Mouse (Mus musculus): ENCODE measurements around the gene Terb2. TPM values are rescaled to one million over a fixed set of nuclear protein-coding genes. Genes with fewer than 3 reads are reported as not detected.
A peak's percentile ranks its signal among the peaks of the same experiment; 100 is the strongest.

Terb2 gene
- polyA plus RNA-seq, 1 experiment from 2014 or later, result not detected

GRCm38 (mm10) chr2:122148242-122148917 lies 37.7 kb upstream of the Terb2 start:
- ATAC-seq (ENCODE audit: low read depth), result peak; percentile 56
- 13% methylated on average over 18 of the region's 18 CpGs for WGBS
- Histone ChIP-seq H3K9me3 (ENCODE audit: control insufficient read depth, low read length) (no peaks in the 10 kb centered on the region), H3K36me3 (ENCODE audit: control insufficient read depth, insufficient read depth, low read length) (peaks cover 3% of the 10 kb centered on the region; the same call in 1 of the 2 replicates), H3K27ac (ENCODE audit: low read length) (peak overlapping the region; percentile 82), H3K27me3 (ENCODE audit: control insufficient read depth, insufficient read depth, low read depth, low read length) (no peaks in the 10 kb centered on the region), H3K9ac (ENCODE audit: low read length) (peak overlapping the region; percentile 87), H3K4me2 (ENCODE audit: low read depth, low read length) (peak overlapping the region; percentile 74), H3K4me1 (replicated peaks; ENCODE audit: control insufficient read depth, insufficient read depth, low read length) (peaks cover 13% of the 10 kb centered on the region), H3K4me3 (ENCODE audit: low read length) (peak overlapping the region; percentile 82)

- WGBS, result 88% methylated on average over 6 of the region's 6 CpGs
- H3K36me3 ChIP-seq (ENCODE audit: control insufficient read depth, insufficient read depth, low read length), result peaks cover 3% of the 10 kb centered on the region; the same call in 1 of the 2 replicates
- peaks cover 13% of the 10 kb centered on the region for H3K4me1 ChIP-seq (replicated peaks; ENCODE audit: control insufficient read depth, insufficient read depth, low read length)
- H3K4me2 ChIP-seq (ENCODE audit: low read depth, low read length), result peak overlapping the region; percentile 74
- H3K27ac ChIP-seq (ENCODE audit: low read length), result no peak overlapping the region
- no peak for ATAC-seq (ENCODE audit: low read depth)
- H3K9ac ChIP-seq (ENCODE audit: low read length), result no peak overlapping the region
- no peak overlapping the region; the same call in 1 of the 2 replicates for H3K4me3 ChIP-seq (ENCODE audit: low read length)
- no peaks in the 10 kb centered on the region for H3K9me3 ChIP-seq (ENCODE audit: control insufficient read depth, low read length)
- no peaks in the 10 kb centered on the region for H3K27me3 ChIP-seq (ENCODE audit: control insufficient read depth, insufficient read depth, low read depth, low read length)
Observed at GRCm38 (mm10) chr2:122149316-122149715, 36.8 kb upstream of the Terb2 start.

GRCm38 (mm10) chr2:122149716-122150115 lies 36.4 kb upstream of the Terb2 start:
- Histone ChIP-seq H3K9ac (ENCODE audit: low read length) (no peak overlapping the region), H3K4me1 (replicated peaks; ENCODE audit: control insufficient read depth, insufficient read depth, low read length) (peaks cover 13% of the 10 kb centered on the region), H3K4me3 (ENCODE audit: low read length) (no peak overlapping the region), H3K36me3 (ENCODE audit: control insufficient read depth, insufficient read depth, low read length) (peaks cover 3% of the 10 kb centered on the region; the same call in 1 of the 2 replicates), H3K4me2 (ENCODE audit: low read depth, low read length) (no peak overlapping the region), H3K27ac (ENCODE audit: low read length) (no peak overlapping the region), H3K27me3 (ENCODE audit: control insufficient read depth, insufficient read depth, low read depth, low read length) (no peaks in the 10 kb centered on the region), H3K9me3 (ENCODE audit: control insufficient read depth, low read length) (no peaks in the 10 kb centered on the region)
- no peak for ATAC-seq (ENCODE audit: low read depth)
- 84% methylated on average over 3 of the region's 3 CpGs for whole genome bisulfite sequencing

- ATAC-seq (ENCODE audit: low read depth), result no peak
- H3K36me3 ChIP-seq (ENCODE audit: control insufficient read depth, insufficient read depth, low read length), result peaks cover 7% of the 10 kb centered on the region; the same call in 1 of the 2 replicates
- no peak overlapping the region for H3K4me2 ChIP-seq (ENCODE audit: low read depth, low read length)
- H3K27me3 ChIP-seq (ENCODE audit: control insufficient read depth, insufficient read depth, low read depth, low read length), result no peaks in the 10 kb centered on the region
- H3K4me3 ChIP-seq (ENCODE audit: low read length), result no peak overlapping the region
- 90% methylated on average over 1 of the region's 1 CpGs for WGBS
- no peak overlapping the region for H3K27ac ChIP-seq (ENCODE audit: low read length)
- peaks cover 13% of the 10 kb centered on the region for H3K4me1 ChIP-seq (replicated peaks; ENCODE audit: control insufficient read depth, insufficient read depth, low read length)
- no peak overlapping the region for H3K9ac ChIP-seq (ENCODE audit: low read length)
- H3K9me3 ChIP-seq (ENCODE audit: control insufficient read depth, low read length), result no peaks in the 10 kb centered on the region
Observed at GRCm38 (mm10) chr2:122151221-122151620, 34.9 kb upstream of the Terb2 start.

GRCm38 (mm10) chr2:122152850-122153249 lies 33.2 kb upstream of the Terb2 start:
- Histone ChIP-seq H3K9me3 (ENCODE audit: control insufficient read depth, low read length) (no peaks in the 10 kb centered on the region), H3K36me3 (ENCODE audit: control insufficient read depth, insufficient read depth, low read length) (peaks cover 7% of the 10 kb centered on the region; the same call in 1 of the 2 replicates), H3K9ac (ENCODE audit: low read length) (no peak overlapping the region), H3K27ac (ENCODE audit: low read length) (no peak overlapping the region), H3K4me1 (replicated peaks; ENCODE audit: control insufficient read depth, insufficient read depth, low read length) (peaks cover 7% of the 10 kb centered on the region), H3K27me3 (ENCODE audit: control insufficient read depth, insufficient read depth, low read depth, low read length) (no peaks in the 10 kb centered on the region), H3K4me2 (ENCODE audit: low read depth, low read length) (no peak overlapping the region), H3K4me3 (ENCODE audit: low read length) (no peak overlapping the region)
- WGBS, result 81% methylated on average over 3 of the region's 3 CpGs
- ATAC-seq (ENCODE audit: low read depth), result no peak

GRCm38 (mm10) chr2:122153681-122154365 lies 32.2 kb upstream of the Terb2 start:
- no peak overlapping the region for H3K4me2 ChIP-seq (ENCODE audit: low read depth, low read length)
- H3K9me3 ChIP-seq (ENCODE audit: control insufficient read depth, low read length), result no peaks in the 10 kb centered on the region
- H3K4me3 ChIP-seq (ENCODE audit: low read length), result no peak overlapping the region
- no peak overlapping the region for H3K27ac ChIP-seq (ENCODE audit: low read length)
- no peaks in the 10 kb centered on the region for H3K27me3 ChIP-seq (ENCODE audit: control insufficient read depth, insufficient read depth, low read depth, low read length)
- peaks cover 7% of the 10 kb centered on the region; the same call in 1 of the 2 replicates for H3K36me3 ChIP-seq (ENCODE audit: control insufficient read depth, insufficient read depth, low read length)
- H3K9ac ChIP-seq (ENCODE audit: low read length), result no peak overlapping the region
- H3K4me1 ChIP-seq (replicated peaks; ENCODE audit: control insufficient read depth, insufficient read depth, low read length), result peaks cover 6% of the 10 kb centered on the region
- ATAC-seq (ENCODE audit: low read depth), result no peak
- 80% methylated on average over 6 of the region's 7 CpGs for WGBS

GRCm38 (mm10) chr2:122154479-122154878 lies 31.6 kb upstream of the Terb2 start:
- Histone ChIP-seq H3K4me1 (replicated peaks; ENCODE audit: control insufficient read depth, insufficient read depth, low read length) (0 out of 2 replicates have a peak, but pooled peaks cover 4% of the 10 kb centered on the region), H3K4me2 (ENCODE audit: low read depth, low read length) (no peak overlapping the region), H3K27me3 (ENCODE audit: control insufficient read depth, insufficient read depth, low read depth, low read length) (no peaks in the 10 kb centered on the region), H3K9me3 (ENCODE audit: control insufficient read depth, low read length) (no peaks in the 10 kb centered on the region), H3K9ac (ENCODE audit: low read length) (no peak overlapping the region), H3K4me3 (ENCODE audit: low read length) (no peak overlapping the region), H3K27ac (ENCODE audit: low read length) (no peak overlapping the region), H3K36me3 (ENCODE audit: control insufficient read depth, insufficient read depth, low read length) (peaks cover 7% of the 10 kb centered on the region; the same call in 1 of the 2 replicates)
- 96% methylated on average over 2 of the region's 2 CpGs for WGBS
- ATAC-seq (ENCODE audit: low read depth), result no peak

GRCm38 (mm10) chr2:122155292-122155691 lies 30.8 kb upstream of the Terb2 start:
- H3K9me3 ChIP-seq (ENCODE audit: control insufficient read depth, low read length), result no peaks in the 10 kb centered on the region
- H3K27me3 ChIP-seq (ENCODE audit: control insufficient read depth, insufficient read depth, low read depth, low read length), result no peaks in the 10 kb centered on the region
- no peak overlapping the region for H3K9ac ChIP-seq (ENCODE audit: low read length)
- WGBS, result 71% methylated on average over 2 of the region's 2 CpGs
- no peak overlapping the region for H3K27ac ChIP-seq (ENCODE audit: low read length)
- no peak for ATAC-seq (ENCODE audit: low read depth)
- H3K4me1 ChIP-seq (replicated peaks; ENCODE audit: control insufficient read depth, insufficient read depth, low read length), result 0 out of 2 replicates have a peak, but pooled peaks cover 4% of the 10 kb centered on the region
- peaks cover 7% of the 10 kb centered on the region; the same call in 1 of the 2 replicates for H3K36me3 ChIP-seq (ENCODE audit: control insufficient read depth, insufficient read depth, low read length)
- H3K4me3 ChIP-seq (ENCODE audit: low read length), result no peak overlapping the region
- H3K4me2 ChIP-seq (ENCODE audit: low read depth, low read length), result no peak overlapping the region

GRCm38 (mm10) chr2:122156051-122156700 lies 29.9 kb upstream of the Terb2 start:
- no peak overlapping the region for H3K27ac ChIP-seq (ENCODE audit: low read length)
- no peaks in the 10 kb centered on the region for H3K9me3 ChIP-seq (ENCODE audit: control insufficient read depth, low read length)
- no peak overlapping the region for H3K4me2 ChIP-seq (ENCODE audit: low read depth, low read length)
- WGBS, result 79% methylated on average over 4 of the region's 4 CpGs
- peaks cover 7% of the 10 kb centered on the region; the same call in 1 of the 2 replicates for H3K36me3 ChIP-seq (ENCODE audit: control insufficient read depth, insufficient read depth, low read length)
- H3K4me3 ChIP-seq (ENCODE audit: low read length), result no peak overlapping the region
- H3K27me3 ChIP-seq (ENCODE audit: control insufficient read depth, insufficient read depth, low read depth, low read length), result no peaks in the 10 kb centered on the region
- ATAC-seq (ENCODE audit: low read depth), result no peak
- peaks cover 4% of the 10 kb centered on the region; the same call in 1 of the 2 replicates for H3K4me1 ChIP-seq (replicated peaks; ENCODE audit: control insufficient read depth, insufficient read depth, low read length)
- no peak overlapping the region for H3K9ac ChIP-seq (ENCODE audit: low read length)
